Mouse (Mus musculus) neutrophil, adult 5-6 weeks (primary cell): Measurements from ENCODE around the gene Rgl2. TPM values are rescaled to one million over a fixed set of nuclear protein-coding genes. Genes with fewer than 3 reads are reported as not detected.
"Not testable (repeated sequence)": the region's sequence is repeated elsewhere in the genome, so short reads cannot be mapped to it uniquely, and the experiment has no call there.

Experiments used
- ATAC-seq: fragments of 151-379, 151-347 bp; 2 replicates; pipeline ENCODE4 v1.8.0; 2017; ENCODE audit warnings: mild to moderate bottlenecking, moderate TSS enrichment; ENCODE audit not compliant: insufficient number of reproducible peaks, poor library complexity, low FRiP score, severe bottlenecking; ENCODE audit errors: extremely low read depth
- total RNA-seq: library from RNA; stranded (forward); fragments of 200-1000 nt; gene quantifications from 2 replicates; pipeline ENCODE4 v1.2.3, GENCODE M21; 2017

The Rgl2 gene
- total RNA-seq, 1 experiment from 2014 or later, result 146 TPM

GRCm38 (mm10) chr17:33903911-33904651 lies 25.3 kb upstream of the Rgl2 start:
- ATAC-seq, result not testable (repeated sequence)

DNA sequence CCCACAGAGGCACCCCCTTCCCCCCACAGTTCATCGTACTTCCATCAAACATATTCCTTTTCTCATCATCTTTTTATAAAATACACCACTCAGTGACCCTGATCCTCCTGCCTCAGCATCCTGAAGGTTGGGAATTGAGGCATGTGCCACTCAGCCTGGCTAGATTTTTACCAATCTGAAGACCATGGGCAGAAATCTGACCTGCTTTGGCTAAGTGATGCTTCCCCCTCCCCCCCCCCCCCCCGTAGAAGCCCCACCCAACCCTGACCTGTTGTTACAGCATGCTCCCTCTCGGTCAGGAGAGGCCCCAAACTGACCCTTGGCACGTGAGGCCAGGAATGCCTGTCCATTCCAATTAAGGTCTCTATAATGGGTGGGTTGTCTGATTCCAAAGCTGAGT lies 24.5 kb upstream of the Rgl2 start, which contains the start of gene Platr17:
Platr17 (plus strand) TSS at position 301 of the 400 bp plus-strand sequence.
- not testable (repeated sequence) for ATAC-seq

DNA sequence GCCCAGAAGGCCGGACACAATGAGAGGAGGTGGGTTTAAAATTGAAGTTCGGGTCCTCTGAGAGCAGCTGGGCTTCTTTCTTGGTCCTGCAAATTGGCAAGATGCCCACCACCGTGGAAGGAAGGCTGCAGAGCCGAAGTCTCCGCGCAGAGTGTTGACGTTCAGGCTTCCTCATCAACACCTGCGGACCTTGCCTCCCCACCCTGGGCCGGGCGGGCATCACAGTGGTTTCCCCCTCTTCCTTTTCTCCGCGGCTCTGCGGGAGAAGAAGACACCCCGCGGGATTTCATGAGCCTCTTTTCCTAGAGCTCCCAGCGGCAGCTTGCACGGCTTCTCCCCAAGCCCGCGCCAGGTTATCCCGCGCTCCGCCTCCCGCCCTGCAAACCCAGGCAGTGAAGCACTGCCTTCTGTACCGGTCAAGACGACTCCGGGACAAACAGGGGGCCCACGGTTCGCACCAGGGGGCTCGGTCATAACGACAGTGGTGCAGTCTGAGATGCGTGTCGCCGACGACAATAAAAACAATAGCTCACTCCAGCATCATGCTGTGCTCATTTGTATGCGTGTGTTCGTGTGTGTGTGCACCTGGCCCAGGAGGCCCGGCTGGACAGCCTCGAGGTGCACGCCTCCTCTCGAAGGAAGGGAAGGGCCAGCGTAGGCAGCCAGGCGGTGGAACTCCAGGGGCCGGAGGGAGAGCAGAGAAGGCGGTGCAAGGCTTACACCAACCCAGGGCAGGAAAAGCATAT lies 20.8 kb upstream of the Rgl2 start:
- ATAC-seq, result peak; percentile 4; the same call in 1 of the 2 replicates

- ATAC-seq, result peak; percentile 88
Measured at GRCm38 (mm10) chr17:33909077-33909868, 20.1 kb upstream of the Rgl2 start, which contains the start of gene Daxx. TSS of gene Daxx (plus strand) at chr17:33909414.

DNA sequence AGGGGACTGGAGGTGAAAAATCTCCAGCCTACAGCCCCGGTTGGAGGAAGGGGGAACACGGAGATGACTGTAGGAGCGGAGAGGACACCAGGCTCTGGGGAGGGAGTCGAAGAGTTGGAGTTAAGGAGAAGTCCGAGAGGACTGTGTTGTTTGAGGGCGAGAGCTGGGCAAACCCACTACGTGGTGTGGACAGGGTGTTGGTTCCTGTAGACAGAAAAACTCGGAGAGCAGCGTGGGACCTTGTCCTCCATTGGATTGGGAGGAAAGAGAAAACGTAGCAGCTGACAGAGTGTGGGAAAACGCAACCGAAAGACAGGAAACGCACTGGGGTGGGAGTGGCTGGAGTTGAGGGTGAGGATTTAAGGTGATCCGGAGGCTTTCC lies 19.5 kb upstream of the Rgl2 start:
- ATAC-seq, result no peak

GRCm38 (mm10) chr17:33910346-33911051 lies 18.8 kb upstream of the Rgl2 start:
- no peak for ATAC-seq

GRCm38 (mm10) chr17:33911052-33911812 lies 18.1 kb upstream of the Rgl2 start:
- ATAC-seq, result no peak

DNA sequence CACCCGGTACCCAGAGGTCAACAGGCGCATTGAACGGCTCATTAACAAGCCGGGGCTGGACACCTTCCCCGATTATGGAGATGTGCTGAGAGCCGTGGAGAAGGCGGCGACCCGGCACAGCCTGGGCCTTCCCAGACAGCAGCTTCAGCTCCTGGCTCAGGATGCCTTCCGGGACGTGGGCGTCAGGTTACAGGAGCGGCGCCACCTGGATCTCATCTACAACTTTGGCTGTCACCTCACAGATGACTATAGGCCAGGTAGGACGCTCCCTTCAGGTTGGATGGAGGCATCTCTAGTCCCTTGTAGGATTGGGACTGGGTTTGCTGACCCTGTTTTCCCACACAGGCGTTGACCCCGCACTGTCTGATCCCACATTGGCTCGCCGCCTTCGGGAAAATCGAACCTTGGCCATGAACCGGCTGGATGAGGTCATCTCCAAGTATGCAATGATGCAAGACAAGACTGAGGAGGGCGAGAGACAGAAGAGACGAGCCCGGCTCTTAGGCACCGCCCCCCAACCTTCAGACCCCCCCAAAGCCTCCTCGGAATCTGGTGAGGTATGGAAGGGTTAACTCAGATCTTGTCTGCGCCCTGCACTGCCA lies 17.4 kb upstream of the Rgl2 start:
- no peak for ATAC-seq

DNA sequence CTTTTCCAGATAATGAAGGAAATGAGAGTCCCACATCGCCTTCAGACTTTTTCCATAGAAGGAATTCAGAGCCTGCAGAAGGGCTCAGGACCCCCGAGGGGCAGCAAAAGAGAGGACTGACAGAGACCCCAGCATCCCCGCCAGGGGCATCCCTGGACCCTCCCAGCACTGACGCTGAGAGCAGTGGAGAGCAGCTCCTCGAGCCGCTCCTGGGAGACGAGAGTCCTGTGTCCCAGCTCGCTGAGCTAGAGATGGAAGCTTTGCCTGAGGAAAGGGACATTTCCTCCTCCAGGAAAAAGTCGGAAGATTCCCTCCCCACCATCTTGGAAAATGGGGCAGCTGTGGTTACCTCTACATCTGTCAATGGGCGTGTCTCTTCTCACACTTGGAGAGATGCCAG lies 16.1 kb upstream of the Rgl2 start:
- ATAC-seq, result no peak

- ATAC-seq, result no peak
Measured at GRCm38 (mm10) chr17:33913905-33914304, 15.4 kb upstream of the Rgl2 start.

- ATAC-seq, result no peak
Measured at GRCm38 (mm10) chr17:33914969-33915391, 14.4 kb upstream of the Rgl2 start.

DNA sequence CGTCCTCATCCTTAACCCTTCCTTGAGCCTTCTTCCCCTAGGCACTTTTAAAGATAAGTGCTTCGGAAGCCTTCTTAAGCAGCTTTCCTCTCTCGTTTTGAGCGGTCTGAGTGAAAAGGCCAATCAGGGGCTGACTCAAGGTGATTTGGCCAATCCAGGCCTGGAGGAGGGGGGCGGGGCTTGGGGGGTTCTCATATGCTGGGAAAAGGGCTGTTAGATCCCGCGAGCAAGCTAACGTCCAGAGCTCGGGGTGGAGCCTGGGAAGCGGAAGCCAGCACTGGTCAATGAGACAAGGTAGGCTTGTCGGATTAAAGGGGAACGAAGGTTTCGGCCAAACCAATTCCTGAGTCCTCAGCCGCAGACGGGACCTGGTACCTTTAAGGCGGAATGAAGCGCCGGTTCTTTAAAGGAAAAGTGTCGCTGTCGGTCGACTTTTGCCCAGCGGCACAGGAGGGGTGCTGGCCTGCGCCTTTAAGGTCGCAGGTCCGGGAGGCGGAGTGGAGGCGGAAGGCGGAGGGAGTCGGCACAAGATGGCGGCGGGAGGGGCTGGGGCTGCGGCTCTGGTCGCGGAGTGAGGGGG lies 13.6 kb upstream of the Rgl2 start, which contains the start of the genes Tapbp and Zbtb22:
Tapbp (plus strand) TSS at position 229 of the 580 bp plus-strand sequence.
Zbtb22 (plus strand) TSS at position 234 of the 580 bp plus-strand sequence.
- peak; percentile 66 for ATAC-seq

DNA sequence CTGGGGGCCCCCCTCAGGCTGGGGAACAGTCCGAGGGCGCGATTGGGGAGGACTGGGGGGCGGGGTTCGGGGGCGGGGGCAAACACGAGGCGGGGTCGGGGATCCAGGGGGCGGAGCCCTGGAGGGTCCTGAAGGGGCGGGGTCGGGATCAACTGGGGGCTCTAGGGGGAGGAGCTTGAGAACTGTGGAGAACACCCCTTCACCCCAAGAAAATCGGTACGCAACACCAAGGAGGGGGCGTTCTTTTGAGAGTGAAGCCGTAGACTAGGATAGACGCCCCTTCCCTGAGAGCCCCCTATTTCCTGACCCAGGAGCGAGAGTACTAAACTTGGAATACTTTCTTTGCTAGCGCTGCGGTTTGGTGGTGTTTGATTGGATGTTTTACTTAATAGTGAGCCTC lies 13.0 kb upstream of the Rgl2 start:
- no peak for ATAC-seq

DNA sequence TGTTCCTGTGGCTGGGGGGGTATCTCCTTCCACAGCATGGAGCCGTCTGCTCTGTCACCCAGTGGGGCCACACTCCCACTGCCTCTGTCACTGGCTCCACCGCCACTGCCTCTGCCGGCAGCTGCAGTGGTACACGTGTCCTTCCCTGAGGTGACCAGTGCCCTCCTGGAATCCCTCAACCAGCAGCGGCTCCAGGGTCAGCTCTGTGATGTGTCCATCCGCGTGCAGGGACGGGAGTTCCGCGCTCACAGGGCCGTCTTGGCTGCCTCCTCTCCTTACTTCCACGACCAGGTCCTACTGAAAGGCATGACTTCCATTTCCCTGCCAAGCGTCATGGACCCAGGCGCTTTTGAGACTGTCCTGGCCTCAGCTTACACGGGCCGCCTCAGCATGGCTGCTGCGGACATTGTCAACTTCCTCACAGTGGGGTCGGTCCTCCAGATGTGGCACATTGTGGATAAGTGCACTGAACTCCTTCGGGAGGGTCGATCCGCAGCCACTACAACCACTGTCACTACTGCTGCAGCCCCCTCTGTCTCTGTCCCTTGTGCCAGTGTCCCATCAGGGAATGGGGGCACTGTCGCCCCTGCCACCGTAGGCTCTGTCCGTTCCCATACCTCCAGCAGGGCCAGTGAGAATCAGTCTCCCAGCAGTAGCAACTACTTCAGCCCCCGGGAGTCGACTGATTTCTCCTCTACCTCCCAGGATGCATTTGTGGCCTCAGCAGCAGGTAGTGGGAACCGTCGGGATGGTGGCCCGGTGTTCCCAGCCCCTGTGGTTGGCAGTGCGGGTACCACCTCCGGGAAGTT lies 12.3 kb upstream of the Rgl2 start:
- ATAC-seq, result no peak

GRCm38 (mm10) chr17:33917656-33918292 lies 11.6 kb upstream of the Rgl2 start:
- no peak for ATAC-seq
